Mouse (Mus musculus) liver, embryonic 14.5 days (tissue): ENCODE measurements around the gene Kiss1. TPM values are rescaled to one million over a fixed set of nuclear protein-coding genes. Genes with fewer than 3 reads are reported as not detected.

Experiments used
- ATAC-seq: fragments of 200-750 bp; cut with Nextera tagmentation; 2 replicates; pipeline ENCODE4 v1.8.0; 2017; ENCODE audit warnings: moderate number of reproducible peaks, mild to moderate bottlenecking, moderate library complexity; ENCODE audit not compliant: insufficient read depth
- DNase-seq, 3 experiments: peaks; one replicate each; pipeline ENCODE4 v3.0.0-alpha.2; 2012 to 2013; ENCODE audit warnings: low read depth in 3 of 3, low spot score in 3 of 3
- H3K27ac ChIP-seq: fragments of 300-500 bp; sonication (generic); 2 replicates; pipeline ENCODE4 v1.5.1; 2014; ENCODE audit warnings: moderate library complexity, mild to moderate bottlenecking, control low read depth, inconsistent platforms
- H3K27me3 ChIP-seq: fragments of 300-500 bp; sonication (generic); 2 replicates; pipeline ENCODE4 v1.6.1; 2014; ENCODE audit warnings: mild to moderate bottlenecking, low read length, moderate library complexity; ENCODE audit not compliant: control insufficient read depth, insufficient read depth
- H3K36me3 ChIP-seq: fragments of 300-500 bp; sonication (generic); replicated peaks from 2 replicates; pipeline ENCODE4 v1.6.1; 2014; ENCODE audit warnings: low read depth; ENCODE audit not compliant: control insufficient read depth, insufficient read depth
- H3K4me1 ChIP-seq, 2 experiments: fragments of 200-500 bp in 1 of 2; fragments of 300-500 bp in 1 of 2; sonication (generic) in 1 of 2; replicated peaks; 2 replicates each; pipeline ENCODE4 v1.6.1; 2012 to 2014; ENCODE audit warnings: antibody characterized with exemption in 1 of 2, inconsistent platforms in 1 of 2, low read length in 1 of 2; ENCODE audit not compliant: control insufficient read depth in 2 of 2, insufficient read depth in 2 of 2
- H3K4me2 ChIP-seq: fragments of 300-500 bp; sonication (generic); 2 replicates; pipeline ENCODE4 v1.6.1; 2014; ENCODE audit warnings: low read depth, mild to moderate bottlenecking, control low read depth, moderate library complexity
- H3K4me3 ChIP-seq, 2 experiments: fragments of 200-500 bp in 1 of 2; fragments of 300-500 bp in 1 of 2; sonication (generic) in 1 of 2; 2 replicates each; pipeline ENCODE4 v1.5.1; 2012 to 2014; ENCODE audit warnings: low read depth in 2 of 2, low read length in 2 of 2, mild to moderate bottlenecking in 2 of 2, control low read depth in 1 of 2, inconsistent platforms in 1 of 2, moderate library complexity in 1 of 2; ENCODE audit not compliant: insufficient read depth in 1 of 2
- H3K9ac ChIP-seq: fragments of 300-500 bp; sonication (generic); replicated peaks from 2 replicates; pipeline ENCODE4 v1.6.1; 2014; ENCODE audit warnings: mild to moderate bottlenecking, control low read depth, moderate library complexity
- H3K9me3 ChIP-seq: fragments of 300-500 bp; sonication (generic); 2 replicates; pipeline ENCODE4 v1.6.1; 2016; ENCODE audit warnings: low read length, mixed read lengths; ENCODE audit not compliant: control insufficient read depth
- CTCF ChIP-seq: IDR thresholded peaks from 2 replicates; pipeline ENCODE4 v1.5.1; 2016; ENCODE audit warnings: antibody characterized with exemption, low read depth, control low read depth
- EP300 ChIP-seq: IDR thresholded peaks from 2 replicates; pipeline ENCODE4 v1.6.1; 2016; ENCODE audit warnings: antibody characterized with exemption, low read depth
- WGBS: fragments of 180-500 bp; shearing (Covaris S2); extraction: QIAGEN DNeasy Blood & Tissue Kit; methylation state at CpG from one replicate; pipeline ENCODE4 v1.1.7; 2014; ENCODE audit not compliant: insufficient replicate concordance; 5-methylcytosine and 5-hydroxymethylcytosine counted together
- polyA plus RNA-seq, 2 experiments: library from polyadenylated mRNA; depleted of rRNA in 1 of 2; stranded (reverse) in 1 of 2; unstranded in 1 of 2; fragments of >200 nt; fragmentation: Nextera tagmentation in 1 of 2; extraction: Ambion mirVana in 1 of 2; gene quantifications; 2 replicates each; pipeline versions ENCODE4 v1.2.1 to v1.2.3; 2012 to 2014

The Kiss1 gene
- polyA plus RNA-seq, 2 experiments = not detected

- 65% methylated on average over 5 of the region's 5 CpGs for WGBS
- Histone ChIP-seq H3K27ac (no peak overlapping the region), H3K9ac (no peak overlapping the region), H3K9me3 (no peaks in the 10 kb centered on the region), H3K4me2 (no peak overlapping the region), H3K36me3 (no peaks in the 10 kb centered on the region), H3K4me3 (no peak overlapping the region), H3K27me3 (peaks cover 19% of the 10 kb centered on the region), H3K4me1 (no peaks in the 10 kb centered on the region)
- no peak for TF ChIP-seq EP300
- TF ChIP-seq CTCF = no peak
- ATAC-seq (no peak), DNase-seq (no peak)
Observed at GRCm38 (mm10) chr1:133362103-133362502, 40.4 kb downstream of the Kiss1 start.

- no peaks in the 10 kb centered on the region for H3K36me3 ChIP-seq
- H3K4me1 ChIP-seq = peaks cover 0 to 7% of the 10 kb centered on the region in 2 experiments; a peak in 3 of 4 replicates
- ATAC-seq (peak; percentile 66), DNase-seq (peak; percentile 41 to 52 (median 51))
- peak within 1 kb of the TSS; percentile 49 for H3K4me2 ChIP-seq
- WGBS = 2% methylated on average over 48 of the region's 52 CpGs
- TF ChIP-seq CTCF = no peak
- no peak for TF ChIP-seq EP300
- no peak within 1 kb of the TSS for H3K27ac ChIP-seq
- H3K9me3 ChIP-seq = no peaks in the 10 kb centered on the region
- peak within 1 kb of the TSS; percentile 27; the same call in 1 of the 2 replicates for H3K9ac ChIP-seq
- H3K4me3 ChIP-seq = peak within 1 kb of the TSS; percentile 41 to 43
- H3K27me3 ChIP-seq = peaks cover 19% of the 10 kb centered on the region
Observed at GRCm38 (mm10) chr1:133363276-133364021, 41.8 kb downstream of the Kiss1 start, which contains the start of gene Etnk2. Gene Etnk2, plus strand, starts transcription at chr1:133363572.

- peaks cover 19% of the 10 kb centered on the region for H3K27me3 ChIP-seq
Observed at GRCm38 (mm10) chr1:133364022-133364630, 42.5 kb downstream of the Kiss1 start.

GRCm38 (mm10) chr1:133364890-133365289 is 43.2 kb downstream of the Kiss1 start:
- 13% methylated on average over 2 of the region's 2 CpGs for WGBS
- Histone ChIP-seq H3K27ac (no peak overlapping the region), H3K27me3 (peaks cover 19% of the 10 kb centered on the region), H3K9me3 (no peaks in the 10 kb centered on the region), H3K4me3 (no peak overlapping the region), H3K4me2 (no peak overlapping the region), H3K4me1 (peaks cover 0 to 7% of the 10 kb centered on the region in 2 experiments; a peak in 3 of 4 replicates), H3K9ac (no peak overlapping the region), H3K36me3 (no peaks in the 10 kb centered on the region)
- ATAC-seq (no peak), DNase-seq (no peak)
- TF ChIP-seq EP300 = no peak
- no peak for TF ChIP-seq CTCF

More at GRCm38 (mm10) chr1:133364022-133364630, 42.5 kb downstream of the Kiss1 start:
- Histone ChIP-seq H3K9me3 (no peaks in the 10 kb centered on the region), H3K4me1 (peaks cover 0 to 7% of the 10 kb centered on the region in 2 experiments; a peak in 3 of 4 replicates), H3K4me3 (peak overlapping the region; percentile 41 to 43), H3K36me3 (no peaks in the 10 kb centered on the region), H3K9ac (peak overlapping the region; percentile 27; the same call in 1 of the 2 replicates), H3K27ac (no peak overlapping the region), H3K4me2 (peak overlapping the region; percentile 49)
- ATAC-seq (no peak), DNase-seq (no peak)
- TF ChIP-seq CTCF (no peak), EP300 (no peak)
- 5% methylated on average over 27 of the region's 27 CpGs for WGBS
